Mouse (Mus musculus): ENCODE data around the gene Rapgef2.
A peak's percentile ranks its signal among the peaks of the same experiment; 100 is the strongest.

The Rapgef2 gene

DNA sequence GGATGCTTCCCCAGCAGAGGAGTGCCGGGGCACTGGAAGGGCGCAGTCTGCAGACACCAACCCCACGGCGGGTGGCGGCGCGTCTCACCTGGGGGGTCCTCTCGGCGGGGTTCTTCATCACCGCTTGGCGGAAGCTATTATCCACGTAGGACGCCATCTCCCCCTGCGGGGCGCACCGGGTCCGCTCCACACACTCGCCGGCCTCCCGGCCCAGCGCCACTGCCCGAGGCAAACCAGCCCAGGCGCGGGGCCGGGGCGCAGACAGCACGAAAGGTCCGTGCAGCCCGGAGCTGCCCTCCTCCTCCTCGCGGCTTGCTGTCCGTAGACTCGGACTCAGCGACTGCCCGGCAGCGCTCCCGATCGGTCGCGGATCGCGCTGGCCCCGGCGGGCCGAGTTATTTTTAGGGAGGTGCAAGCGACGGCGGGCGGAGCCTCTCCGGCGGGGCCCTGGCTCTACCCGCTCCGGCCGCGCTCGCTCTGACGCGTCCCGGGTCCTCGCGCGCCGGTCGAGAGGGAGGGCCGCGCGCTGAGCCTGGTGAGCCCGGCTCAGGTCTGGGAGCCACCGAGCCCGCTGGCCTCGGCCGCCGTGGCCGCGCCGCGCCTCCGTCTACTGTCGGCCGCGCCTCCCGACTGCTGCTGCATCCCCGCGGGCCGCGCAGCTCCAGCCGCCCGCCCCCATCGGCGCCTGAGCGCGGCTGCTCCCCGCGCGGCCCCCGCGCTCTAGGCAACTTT is at the start of gene Rapgef2:
Gene Rapgef2 (minus strand): TSS at position 142 of the 732 bp plus-strand sequence.
- peak; percentile 76 for DNase-seq

- no peak for DNase-seq
Measured at GRCm38 (mm10) chr3:79333643-79334200, 47.4 kb upstream of the Rapgef2 start.

DNA sequence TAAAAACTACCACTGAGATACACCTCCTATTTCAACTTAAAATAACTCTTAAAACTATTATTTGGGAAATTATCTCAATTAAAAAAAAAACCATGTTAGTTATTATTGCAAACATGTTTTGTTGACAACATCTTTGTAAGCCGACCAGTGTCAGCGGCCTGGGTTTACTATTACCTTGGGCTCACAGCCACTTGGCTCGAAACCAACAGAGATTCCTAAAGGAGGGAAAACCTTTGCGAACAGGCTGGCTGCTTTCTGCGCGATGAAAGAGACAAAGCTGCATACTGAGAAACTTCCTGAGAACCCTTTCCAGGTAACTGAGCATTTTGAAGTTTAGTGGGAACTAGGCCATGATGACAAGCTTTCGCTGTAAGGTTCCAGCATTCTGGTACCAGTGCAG is 46.7 kb upstream of the Rapgef2 start:
- DNase-seq: no peak

DNA sequence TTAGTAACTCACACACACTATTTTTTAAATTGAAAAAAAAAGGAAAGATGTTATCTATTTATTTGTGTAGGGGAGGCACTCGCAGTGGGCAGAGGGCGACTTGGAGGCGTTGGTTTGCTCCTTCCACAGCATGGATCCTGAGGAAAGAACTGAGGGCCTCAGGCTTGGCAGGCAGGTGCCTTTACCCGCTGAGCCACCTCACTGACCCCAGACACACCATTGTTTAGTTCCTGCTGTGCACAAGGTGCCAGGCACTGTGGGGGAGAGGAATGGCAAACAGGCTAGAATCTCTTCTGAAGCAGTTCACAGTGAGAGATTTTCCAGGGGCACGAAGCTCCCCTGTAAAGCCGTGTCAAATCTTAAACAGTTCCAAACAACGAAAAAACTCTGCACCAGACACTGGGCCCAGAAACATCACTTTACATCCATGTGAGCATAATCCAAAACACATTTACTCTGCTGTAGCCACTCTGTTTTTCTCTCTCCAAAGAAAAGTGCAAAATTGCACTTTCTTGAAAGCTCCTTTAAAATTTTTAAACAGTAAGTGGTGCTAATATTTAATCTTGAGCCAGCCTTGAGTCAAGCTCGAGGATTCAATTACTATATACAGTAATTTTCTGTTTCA is 43.5 kb upstream of the Rapgef2 start:
- DNase-seq: no peak

GRCm38 (mm10) chr3:79324697-79325526 is 38.6 kb upstream of the Rapgef2 start:
- DNase-seq: no peak

GRCm38 (mm10) chr3:79314006-79314698 is 27.8 kb upstream of the Rapgef2 start:
- no peak for DNase-seq

DNA sequence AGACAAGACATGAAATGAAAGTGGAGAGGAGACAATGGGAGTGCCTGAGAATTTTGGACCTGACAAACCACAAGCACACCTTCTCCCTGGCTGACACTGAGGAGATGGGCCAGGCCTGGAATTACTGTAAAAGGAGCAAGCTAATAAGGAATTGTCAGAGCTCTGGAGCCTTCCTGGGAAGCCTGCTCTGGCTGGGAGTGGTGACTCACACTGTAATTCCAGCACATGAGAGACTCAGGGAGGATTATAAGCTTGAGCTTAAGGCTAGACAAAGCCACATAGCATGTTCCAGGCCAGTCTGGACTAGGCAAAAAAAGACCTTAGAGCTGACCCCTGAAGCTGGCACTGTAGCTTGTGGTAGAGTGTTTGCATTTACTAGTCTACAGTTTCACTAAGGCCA is 25.6 kb upstream of the Rapgef2 start:
- no peak for DNase-seq

- no peak for DNase-seq
Measured at GRCm38 (mm10) chr3:79310184-79310583, 23.9 kb upstream of the Rapgef2 start.

GRCm38 (mm10) chr3:79308605-79309004 is 22.3 kb upstream of the Rapgef2 start:
- no peak for DNase-seq

DNA sequence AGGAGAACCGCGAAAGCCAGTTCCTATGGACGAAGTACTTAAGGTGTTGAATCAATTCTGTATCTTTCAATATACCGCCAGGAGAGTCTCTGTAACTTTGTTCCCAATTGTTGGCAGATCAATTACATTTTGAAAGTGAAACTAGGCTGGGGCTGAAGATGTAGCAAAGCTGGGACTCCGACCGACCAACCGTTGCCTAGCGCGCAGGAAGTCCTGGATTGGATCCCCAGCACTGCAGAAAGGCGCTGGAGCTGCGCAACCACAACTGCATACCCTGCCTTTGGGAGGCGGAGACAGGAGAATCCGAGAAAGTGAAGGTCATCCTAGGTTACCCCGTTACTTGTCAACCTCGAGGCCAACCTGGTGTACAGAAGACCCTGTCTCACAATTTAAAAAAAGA is 13.1 kb upstream of the Rapgef2 start:
- DNase-seq: no peak

DNA sequence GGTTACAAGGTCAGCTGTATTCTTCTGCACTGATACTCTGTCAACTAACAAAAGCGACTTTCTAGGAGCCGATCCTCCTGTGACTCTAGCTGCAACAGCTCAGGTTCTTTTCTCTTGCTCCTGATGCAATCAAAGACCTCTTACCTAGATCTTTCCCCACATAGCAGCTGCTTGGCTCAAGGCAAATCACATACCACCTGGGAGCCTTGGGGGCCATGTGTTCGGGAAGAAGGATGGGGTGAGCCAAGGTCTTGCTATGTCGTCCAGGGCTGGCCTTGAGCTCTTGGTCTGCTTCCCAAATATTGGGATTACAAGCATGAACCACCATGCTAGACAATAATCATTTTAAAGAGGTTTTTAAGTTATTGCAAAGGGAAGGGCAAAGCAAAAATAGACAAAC is 11.0 kb upstream of the Rapgef2 start:
- no peak for DNase-seq

DNA sequence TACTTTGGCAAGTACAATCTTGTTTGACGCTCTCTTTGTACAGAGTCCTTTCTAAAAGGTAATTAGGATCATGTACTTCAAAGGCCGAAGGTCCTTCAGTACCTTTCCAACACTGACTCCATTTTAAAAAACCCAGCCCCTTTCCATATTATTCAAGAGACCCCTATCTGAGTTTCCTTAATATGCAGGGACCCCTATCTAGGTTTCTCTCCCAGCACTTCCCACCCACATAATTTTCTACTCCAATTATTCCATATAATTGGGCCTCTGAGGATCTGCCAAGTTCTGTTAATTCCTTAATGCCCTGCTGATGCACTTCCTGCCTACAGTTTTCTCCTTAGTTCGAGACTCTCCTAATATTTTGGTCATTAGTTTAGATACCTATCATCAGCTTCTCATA is 10.3 kb upstream of the Rapgef2 start:
- DNase-seq: no peak

- no peak for DNase-seq
Measured at GRCm38 (mm10) chr3:79296049-79296448, 9.7 kb upstream of the Rapgef2 start.

GRCm38 (mm10) chr3:79294701-79295100 is 8.4 kb upstream of the Rapgef2 start:
- DNase-seq: no peak

DNA sequence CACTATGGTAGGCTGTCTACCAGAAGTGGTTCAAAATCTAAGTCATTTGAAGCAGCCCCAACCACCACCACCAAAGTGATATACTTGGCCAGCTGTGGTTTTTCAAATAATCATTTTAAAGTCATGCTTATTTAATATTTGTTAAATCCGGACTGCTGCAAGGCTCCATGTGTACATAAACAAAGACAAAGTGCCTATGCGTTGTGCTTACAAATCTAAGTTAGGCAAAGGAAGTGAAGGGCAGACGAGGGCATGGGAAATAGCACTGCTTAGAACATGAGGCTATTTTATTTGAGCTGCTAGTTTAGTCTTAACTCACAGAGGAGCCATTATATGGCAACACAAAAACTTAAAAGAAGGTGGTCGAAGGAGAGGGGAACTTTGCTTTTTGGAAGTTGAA is 6.7 kb upstream of the Rapgef2 start:
- no peak for DNase-seq

GRCm38 (mm10) chr3:79289050-79289449 is 2.7 kb upstream of the Rapgef2 start:
- no peak for DNase-seq

DNA sequence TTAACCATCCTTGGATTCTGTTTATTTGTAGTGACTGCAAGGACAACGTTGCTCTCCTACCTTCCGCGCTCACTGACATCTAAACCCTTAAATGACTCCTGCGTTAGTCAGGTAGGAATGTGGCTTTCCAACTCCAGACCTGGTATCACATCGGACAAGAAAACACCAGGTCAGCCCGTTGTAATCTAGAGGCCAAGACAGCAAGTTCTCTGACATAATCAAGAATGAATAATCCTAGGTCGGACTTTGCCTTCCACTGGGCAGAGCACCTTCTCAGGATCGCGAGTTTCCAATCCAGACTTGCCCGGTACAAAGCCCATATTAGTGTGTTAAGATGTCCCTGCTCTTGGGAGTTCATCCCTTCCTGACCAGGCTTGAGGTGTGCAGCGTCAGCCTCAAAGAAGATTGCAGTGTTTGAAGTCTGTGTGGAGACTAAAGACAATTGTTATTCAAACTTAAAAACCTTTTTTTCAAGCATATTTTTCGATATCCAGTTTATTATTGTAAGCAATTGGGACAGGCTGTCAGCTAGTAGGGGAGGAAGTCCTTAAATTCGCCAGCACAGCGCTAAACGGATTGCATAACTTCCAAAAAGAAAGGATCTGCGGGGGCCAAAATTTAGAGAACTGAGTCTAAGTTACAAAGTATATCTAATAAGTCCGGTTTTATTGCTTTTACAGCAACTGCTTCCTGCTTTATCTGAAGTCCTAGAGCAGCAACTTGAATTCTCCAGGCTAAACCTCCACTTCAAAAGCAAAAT is 1.6 kb upstream of the Rapgef2 start:
- DNase-seq: peak; percentile 14

DNA sequence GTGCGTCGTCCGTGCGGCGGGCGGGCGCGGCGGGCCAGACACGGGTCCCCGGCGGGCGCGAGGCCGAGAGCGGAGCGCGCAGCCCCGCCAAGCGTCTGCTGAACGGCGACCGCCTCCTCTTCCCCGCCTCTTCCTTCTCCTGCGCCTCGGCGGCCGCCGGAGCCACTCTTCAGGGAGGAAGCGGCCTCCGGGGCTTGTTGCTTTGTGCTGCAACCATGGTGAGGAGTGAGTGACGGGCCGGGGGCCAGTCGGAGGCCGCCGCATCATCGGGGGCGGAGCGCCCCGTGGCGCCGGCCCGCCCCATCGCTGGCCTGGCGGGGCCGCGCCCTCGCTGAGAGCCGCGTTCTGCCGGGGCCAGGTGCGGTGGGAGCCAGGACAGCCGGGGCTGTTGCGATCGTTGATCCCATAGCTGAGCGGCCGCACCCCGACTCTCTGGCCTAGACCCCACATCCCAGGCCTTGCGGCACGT is 825 bp upstream of the Rapgef2 start:
- peak; percentile 95 for DNase-seq

GRCm38 (mm10) chr3:79286031-79286375 is 314 bp downstream of the Rapgef2 start:
- no peak for DNase-seq

DNA sequence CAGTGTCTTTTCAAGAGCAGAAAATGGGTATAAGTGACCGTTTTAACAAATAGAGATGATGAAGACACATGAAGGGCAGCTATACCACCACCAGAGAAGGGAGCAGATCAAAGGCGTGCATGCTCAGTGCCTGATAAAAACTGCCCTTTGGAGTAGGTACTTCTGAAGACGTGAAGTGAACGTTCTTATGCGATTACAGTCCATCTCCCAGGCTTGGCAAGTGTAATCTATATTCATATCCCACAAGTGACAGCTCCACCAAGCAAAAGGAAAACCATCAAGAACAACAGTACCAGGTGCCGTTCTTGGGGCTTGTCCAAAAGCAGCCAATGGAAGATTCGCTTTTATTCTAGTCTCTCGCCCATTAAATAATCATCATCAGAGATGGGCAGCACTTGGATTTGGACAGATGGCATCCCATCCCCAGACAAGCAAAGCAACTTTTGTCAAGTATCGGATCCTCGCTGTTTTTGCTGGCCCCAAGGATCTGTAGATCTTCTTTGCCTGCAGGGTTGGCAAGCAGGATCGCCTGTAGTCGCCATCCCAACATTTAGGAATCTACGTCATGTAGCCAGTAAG is 1.1 kb downstream of the Rapgef2 start:
- DNase-seq: no peak

DNA sequence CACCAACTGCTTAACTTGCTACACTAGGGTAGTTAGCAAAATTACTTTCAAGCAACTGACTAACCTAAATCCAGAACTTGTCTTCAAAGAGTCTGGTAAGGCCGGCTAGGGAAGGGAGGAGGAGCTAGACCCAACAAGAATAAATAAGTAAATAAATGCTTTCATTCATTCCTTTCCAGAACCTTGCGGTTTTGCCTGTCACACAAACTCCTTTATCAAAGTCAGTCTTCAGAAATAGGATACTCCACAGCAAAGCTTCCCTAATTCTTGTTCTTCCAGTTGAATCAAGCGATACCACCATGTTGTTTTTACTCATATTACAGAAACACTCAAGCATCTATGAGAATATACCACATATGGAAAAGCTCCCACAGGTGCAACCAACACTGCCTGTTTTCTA is 2.3 kb downstream of the Rapgef2 start:
- no peak for DNase-seq

DNA sequence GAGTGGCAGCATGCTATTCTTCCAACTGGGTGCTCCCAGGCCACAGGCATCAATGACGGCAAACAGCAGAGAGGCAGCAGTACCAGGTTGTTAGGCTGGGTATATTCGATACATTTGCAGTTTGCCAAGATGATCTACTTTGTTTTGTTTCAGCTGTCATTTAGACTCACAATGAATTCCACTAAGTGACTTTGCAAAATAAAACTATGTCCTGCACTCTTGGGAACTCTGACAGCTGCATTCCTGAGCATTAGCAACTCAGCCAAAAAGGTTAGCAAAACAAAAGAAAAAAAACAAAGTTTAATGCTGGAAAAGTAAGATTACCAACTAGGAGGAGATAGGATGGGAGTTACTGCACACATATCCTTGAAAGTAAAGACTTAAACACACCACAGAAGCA is 3.3 kb downstream of the Rapgef2 start:
- DNase-seq: no peak

Data from thymus, postnatal 14 days (tissue).